Mouse (Mus musculus) brain, embryonic 14.5 days (tissue): ENCODE measurements around the gene Slc22a6.

Experiments used
- CTCF ChIP-seq: fragments of 200-500 bp; IDR thresholded peaks from 2 replicates; pipeline ENCODE4 v1.5.1; 2012; ENCODE audit warnings: inconsistent platforms, mild to moderate bottlenecking, moderate library complexity, borderline replicate concordance; ENCODE audit not compliant: insufficient read depth, insufficient read length; ENCODE audit errors: extremely low read depth
- POLR2A ChIP-seq: fragments of 200-500 bp; IDR thresholded peaks from 2 replicates; pipeline ENCODE4 v1.6.1; 2012; ENCODE audit warnings: mild to moderate bottlenecking, inconsistent platforms, borderline replicate concordance; ENCODE audit not compliant: poor library complexity, insufficient read depth, insufficient read length, severe bottlenecking; ENCODE audit errors: extremely low read depth

- TF ChIP-seq CTCF (no peak), POLR2A (no peak)
These were observed 31.9 kb upstream of the Slc22a6 start for GRCm38 (mm10) chr19:8585899-8586298.
